Mouse (Mus musculus): Measurements from ENCODE around the gene Cyba. TPM values are rescaled to one million over a fixed set of nuclear protein-coding genes. Genes with fewer than 3 reads are reported as not detected.
A peak's percentile ranks its signal among the peaks of the same experiment; 100 is the strongest.

Gene Cyba
- 307 and 314 TPM in 2 replicates for polyA plus RNA-seq (2015; fragmentation: Nextera tagmentation; extraction: Ambion mirVana)

DNA sequence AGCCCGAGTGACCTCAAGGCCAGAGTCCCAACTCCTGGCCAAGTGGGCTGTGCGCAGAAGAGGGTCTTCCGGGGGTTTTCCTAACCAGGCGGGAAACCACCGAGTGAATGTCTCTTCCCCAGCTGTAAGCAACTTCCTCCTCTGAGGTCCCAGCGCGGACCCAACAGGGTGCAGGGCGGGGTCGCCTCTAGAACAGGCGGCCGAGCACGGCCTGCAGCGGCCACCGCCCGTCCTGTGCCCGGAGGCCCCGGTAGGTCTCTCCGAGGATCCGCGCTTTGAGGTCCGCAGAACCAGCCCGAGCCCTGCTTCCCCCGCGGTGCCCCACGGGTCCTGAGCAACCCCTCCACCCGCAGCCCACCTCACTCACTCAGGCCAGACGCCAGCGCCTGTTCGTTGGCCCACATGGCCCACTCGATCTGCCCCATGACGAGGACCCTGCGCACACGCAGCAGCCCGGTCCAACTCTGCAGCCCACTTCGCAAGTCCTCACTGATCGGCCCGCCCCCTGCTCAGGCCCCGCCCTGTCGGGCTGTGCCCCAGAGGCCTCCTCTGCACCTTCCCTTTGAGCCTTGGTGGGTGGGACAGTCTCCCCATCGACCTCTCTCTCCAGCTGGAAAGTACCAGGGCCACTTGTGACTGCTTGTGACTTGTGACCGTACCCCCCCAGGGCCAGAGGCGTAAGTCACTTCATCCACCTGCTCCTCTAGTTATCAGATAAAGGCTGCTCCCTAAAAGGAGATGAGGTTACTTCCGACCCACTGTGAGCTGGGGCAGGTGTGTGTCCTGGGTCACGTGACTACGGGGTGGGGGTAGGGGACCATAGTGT is at the start of gene Cyba:
TSS of gene Cyba (minus strand) at position 488 of the 826 bp plus-strand sequence.
- H3K4me3 ChIP-seq (replicated peaks): peak within 1 kb of the TSS; percentile 64
- H3K4me1 ChIP-seq (replicated peaks): peaks cover 24% of the 10 kb centered on the region
- H3K27ac ChIP-seq: peak within 1 kb of the TSS; percentile 90
- peak within 1 kb of the TSS; percentile 83 for H3K9ac ChIP-seq
- peak; percentile 94 for ATAC-seq
- 3% methylated on average over 45 of the region's 45 CpGs for WGBS
- H3K4me2 ChIP-seq (replicated peaks): peak within 1 kb of the TSS; percentile 91
- no peaks in the 10 kb centered on the region for H3K9me3 ChIP-seq
- peaks cover 30% of the 10 kb centered on the region for H3K36me3 ChIP-seq
- H3K27me3 ChIP-seq (replicated peaks): no peaks in the 10 kb centered on the region

DNA sequence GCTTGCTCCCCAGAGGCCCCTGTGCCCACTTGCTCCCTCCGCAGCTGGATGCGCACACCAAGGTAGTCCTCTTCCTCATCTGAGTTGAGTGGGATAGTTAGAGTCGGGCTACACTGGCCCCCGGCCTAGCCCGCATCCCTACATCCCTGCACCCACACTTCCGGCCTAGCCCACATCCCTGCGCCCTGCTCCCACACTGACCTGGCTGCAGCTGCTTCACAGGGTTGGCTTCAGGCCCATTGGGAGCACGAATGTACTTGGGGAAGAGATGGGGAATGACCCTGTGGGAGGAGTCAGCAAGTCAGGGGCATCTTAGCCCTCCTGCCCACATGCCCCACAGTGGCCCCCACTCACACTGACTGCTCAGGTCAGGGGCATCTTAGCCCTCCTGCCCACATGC is 49.7 kb upstream of the Cyba start:
- H3K4me1 ChIP-seq (replicated peaks): no peaks in the 10 kb centered on the region; the same call in 1 of the 2 replicates
- H3K27ac ChIP-seq: no peak overlapping the region
- WGBS: 91% methylated on average over 8 of the region's 8 CpGs
- H3K9me3 ChIP-seq: no peaks in the 10 kb centered on the region
- no peak overlapping the region for H3K9ac ChIP-seq
- H3K36me3 ChIP-seq: peaks cover 77% of the 10 kb centered on the region
- H3K4me3 ChIP-seq (replicated peaks): no peak overlapping the region
- no peak for ATAC-seq
- no peak overlapping the region for H3K4me2 ChIP-seq (replicated peaks)
- H3K27me3 ChIP-seq (replicated peaks): no peaks in the 10 kb centered on the region

DNA sequence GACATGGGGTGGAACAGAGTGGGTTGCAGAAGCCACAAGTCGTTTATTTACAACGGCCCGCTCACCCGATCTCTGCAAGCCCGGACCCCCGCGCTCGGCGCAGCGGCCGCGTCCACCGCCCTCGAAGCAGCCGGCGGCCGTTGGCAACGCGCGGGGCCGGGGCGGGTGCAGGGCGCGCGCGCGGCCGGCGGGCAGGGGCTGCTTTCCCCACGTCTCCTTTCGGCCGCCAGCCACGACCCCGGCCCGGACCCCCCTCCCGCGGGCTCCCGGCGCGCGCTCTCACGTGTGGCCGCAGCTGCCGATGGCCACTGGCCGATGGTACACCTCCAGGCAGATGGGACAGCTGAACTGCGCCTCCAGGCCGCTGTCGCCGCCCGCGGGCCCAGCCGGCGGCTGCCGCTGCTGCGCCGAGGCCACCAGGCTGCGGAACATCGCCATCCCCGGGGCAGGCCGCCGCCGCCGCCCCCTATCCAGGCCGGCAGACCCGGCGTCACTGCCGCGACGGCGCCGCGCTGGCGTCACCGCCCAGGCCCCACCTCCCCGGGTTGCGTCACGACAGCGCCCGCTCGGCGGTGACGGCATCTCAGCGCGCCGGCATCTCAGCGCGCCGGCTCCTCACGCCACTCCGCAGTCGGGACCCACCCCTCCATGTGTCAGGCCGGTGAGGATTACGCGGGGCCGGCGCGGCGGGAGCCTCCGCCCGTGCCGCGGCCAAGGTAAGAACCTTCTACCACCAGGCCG is 43.0 kb upstream of the Cyba start, which contains the start of the genes Rnf166 and Ctu2:
TSS of gene Rnf166 (minus strand) at position 485 of the 741 bp plus-strand sequence.
TSS of gene Ctu2 (plus strand) at position 564 of the 741 bp plus-strand sequence.
- Histone ChIP-seq H3K4me1 (replicated peaks) (peaks cover 12% of the 10 kb centered on the region), H3K4me2 (replicated peaks) (peak within 1 kb of the TSS; percentile 88), H3K27me3 (replicated peaks) (no peaks in the 10 kb centered on the region), H3K4me3 (replicated peaks) (peak within 1 kb of the TSS; percentile 100), H3K27ac (peak within 1 kb of the TSS; percentile 77), H3K9ac (peak within 1 kb of the TSS; percentile 96), H3K36me3 (peaks cover 13% of the 10 kb centered on the region), H3K9me3 (no peaks in the 10 kb centered on the region)
- ATAC-seq: peak; percentile 97
- under 1% methylated on average over 97 of the region's 103 CpGs for WGBS

DNA sequence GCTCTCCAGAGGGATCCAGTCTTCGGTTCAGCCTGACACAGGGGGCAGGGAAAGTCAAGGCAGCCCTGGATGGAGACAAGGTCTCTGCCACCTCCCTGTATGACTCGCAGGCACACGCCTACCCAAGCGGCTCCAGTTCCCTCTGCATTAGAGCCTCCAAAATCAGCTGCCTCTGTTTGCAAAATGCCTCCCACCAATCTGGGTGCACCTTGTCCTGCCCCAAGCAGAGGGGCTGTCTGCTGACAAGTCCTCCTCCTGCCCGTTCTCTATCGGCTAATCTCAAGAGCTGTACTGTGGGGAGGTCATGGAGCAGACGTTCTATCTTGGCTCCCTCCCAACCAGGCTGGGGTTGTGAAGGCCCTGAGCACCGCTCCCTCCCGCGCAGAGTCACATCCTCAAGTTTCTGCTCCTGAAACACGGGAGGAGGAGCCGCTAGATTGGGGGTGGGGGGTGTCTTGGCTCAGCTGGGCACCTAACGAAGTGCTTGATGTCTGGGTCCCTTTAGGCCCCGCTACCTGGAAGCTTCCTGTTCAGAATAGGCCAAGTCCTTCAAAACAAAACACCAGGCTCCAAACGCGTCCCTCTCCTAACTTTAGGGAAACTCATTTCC is 42.3 kb upstream of the Cyba start:
- Histone ChIP-seq H3K27ac (no peak overlapping the region; the same call in 1 of the 2 replicates), H3K9ac (peak overlapping the region; percentile 96), H3K4me2 (replicated peaks) (peak overlapping the region; percentile 88), H3K9me3 (no peaks in the 10 kb centered on the region), H3K4me3 (replicated peaks) (peak overlapping the region; percentile 100), H3K36me3 (peaks cover 11% of the 10 kb centered on the region; the same call in 1 of the 2 replicates), H3K27me3 (replicated peaks) (no peaks in the 10 kb centered on the region), H3K4me1 (replicated peaks) (peaks cover 12% of the 10 kb centered on the region)
- 0 out of 2 replicates have a peak, but pooled peaks have one; percentile 18 for ATAC-seq
- WGBS: 7% methylated on average over 16 of the region's 16 CpGs

DNA sequence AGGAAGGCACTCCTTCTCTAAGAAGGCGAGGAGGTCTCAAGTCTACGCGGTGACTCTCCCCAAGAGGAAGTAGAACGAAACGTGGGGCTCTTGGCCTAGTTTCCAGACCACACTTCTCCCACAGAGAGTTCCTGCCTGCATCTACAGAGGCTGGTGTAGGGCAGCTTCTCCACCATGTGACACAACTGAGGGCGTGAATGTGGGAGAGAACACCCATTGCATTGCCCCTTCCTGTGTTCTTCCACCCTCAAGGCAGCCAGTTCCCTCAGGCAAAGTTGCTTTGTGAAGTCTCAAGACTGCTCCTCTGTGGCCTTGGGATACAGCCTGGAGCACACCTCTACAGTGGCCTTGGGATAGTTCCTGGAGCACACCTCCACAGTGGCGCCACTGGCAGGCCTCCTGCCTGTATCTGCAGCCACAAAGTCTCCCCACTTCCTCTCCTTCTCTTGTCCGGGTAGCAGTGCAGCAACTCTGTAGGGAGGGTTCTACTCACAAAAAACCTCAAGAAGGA is 41.2 kb upstream of the Cyba start:
- Histone ChIP-seq H3K9me3 (no peaks in the 10 kb centered on the region), H3K27me3 (replicated peaks) (no peaks in the 10 kb centered on the region), H3K9ac (no peak overlapping the region), H3K36me3 (0 out of 2 replicates have a peak, but pooled peaks cover 3% of the 10 kb centered on the region), H3K4me1 (replicated peaks) (peaks cover 12% of the 10 kb centered on the region), H3K27ac (no peak overlapping the region), H3K4me2 (replicated peaks) (no peak overlapping the region), H3K4me3 (replicated peaks) (no peak overlapping the region)
- ATAC-seq: no peak
- WGBS: 84% methylated on average over 8 of the region's 8 CpGs

DNA sequence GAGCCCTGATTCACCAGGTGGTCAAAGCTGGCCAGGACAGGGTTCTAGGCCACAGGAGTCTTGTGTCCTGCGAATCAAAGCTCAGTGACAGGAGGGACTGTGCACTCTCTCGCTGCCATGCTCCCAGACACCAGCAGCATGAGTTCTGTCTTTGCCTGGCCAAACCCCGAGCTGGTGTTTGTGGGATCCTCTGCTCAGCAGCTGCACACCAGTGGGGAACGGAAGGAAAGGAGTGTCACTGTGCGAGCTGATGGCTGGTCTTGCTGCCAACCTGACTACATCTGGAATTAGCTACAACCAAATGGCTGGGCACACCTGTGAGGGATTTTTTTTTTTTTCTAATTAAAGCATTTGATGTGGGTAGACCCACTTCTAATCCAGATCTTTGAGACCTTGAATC is 38.0 kb upstream of the Cyba start:
- H3K9ac ChIP-seq: no peak overlapping the region
- H3K4me2 ChIP-seq (replicated peaks): no peak overlapping the region
- peaks cover 5% of the 10 kb centered on the region for H3K4me1 ChIP-seq (replicated peaks)
- 77% methylated on average over 5 of the region's 5 CpGs for WGBS
- H3K4me3 ChIP-seq (replicated peaks): no peak overlapping the region
- H3K27me3 ChIP-seq (replicated peaks): no peaks in the 10 kb centered on the region
- H3K9me3 ChIP-seq: no peaks in the 10 kb centered on the region
- no peak overlapping the region for H3K27ac ChIP-seq
- no peak for ATAC-seq
- H3K36me3 ChIP-seq: peaks cover 14% of the 10 kb centered on the region

DNA sequence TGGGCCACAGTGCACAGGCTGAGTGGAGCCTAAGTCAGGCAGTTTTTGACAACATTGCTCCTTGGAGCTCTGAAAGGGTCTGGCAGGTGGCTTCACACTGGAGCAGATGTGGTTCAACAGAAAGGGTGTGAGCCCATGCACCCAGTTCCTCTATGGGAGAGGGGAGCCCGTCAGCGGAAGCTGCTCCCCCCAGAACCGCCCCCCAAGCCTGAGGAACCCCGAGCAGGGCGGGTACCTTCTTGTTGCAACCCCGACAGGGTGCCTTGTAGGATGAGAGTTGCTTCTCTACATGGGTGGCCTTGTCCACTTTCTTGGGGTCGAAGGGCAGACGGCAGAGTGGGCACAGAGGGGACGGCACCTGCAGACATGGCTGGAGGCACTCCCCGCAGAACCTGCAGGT is 37.2 kb upstream of the Cyba start:
- no peak for ATAC-seq
- peaks cover 15% of the 10 kb centered on the region for H3K36me3 ChIP-seq

DNA sequence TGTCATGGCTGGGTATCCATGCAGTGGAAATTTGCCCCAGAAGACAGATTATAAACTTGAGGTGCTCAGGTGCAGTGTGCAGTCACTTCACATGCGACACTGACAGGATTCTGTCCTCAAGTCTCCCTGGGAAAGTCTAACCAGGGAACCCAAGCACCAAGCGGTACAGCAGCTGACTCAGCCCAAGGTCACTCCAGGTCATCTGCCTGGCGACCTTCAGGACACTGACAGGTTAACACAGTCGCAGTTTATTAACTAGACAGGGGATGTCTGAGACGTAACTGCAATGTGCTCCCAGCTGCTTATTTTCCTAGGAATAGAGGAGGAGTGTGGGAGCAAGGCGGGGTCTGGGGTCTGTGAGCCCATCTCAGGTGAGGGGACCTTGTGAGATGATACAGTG is 36.7 kb upstream of the Cyba start:
- Histone ChIP-seq H3K27me3 (replicated peaks) (no peaks in the 10 kb centered on the region), H3K4me1 (replicated peaks) (no peaks in the 10 kb centered on the region; the same call in none of the 2 replicates), H3K4me3 (replicated peaks) (no peak overlapping the region), H3K4me2 (replicated peaks) (no peak overlapping the region), H3K36me3 (peaks cover 15% of the 10 kb centered on the region), H3K9ac (no peak overlapping the region), H3K27ac (no peak overlapping the region), H3K9me3 (no peaks in the 10 kb centered on the region)
- ATAC-seq: no peak
- WGBS: 73% methylated on average over 6 of the region's 6 CpGs

More for the DNA sequence above, 37.2 kb upstream of the Cyba start:
- no peak overlapping the region for H3K4me2 ChIP-seq (replicated peaks)
- H3K27ac ChIP-seq: no peak overlapping the region
- H3K9me3 ChIP-seq: no peaks in the 10 kb centered on the region
- H3K4me1 ChIP-seq (replicated peaks): peaks cover 3% of the 10 kb centered on the region
- no peaks in the 10 kb centered on the region for H3K27me3 ChIP-seq (replicated peaks)
- WGBS: 81% methylated on average over 10 of the region's 10 CpGs
- H3K4me3 ChIP-seq (replicated peaks): no peak overlapping the region
- no peak overlapping the region for H3K9ac ChIP-seq

DNA sequence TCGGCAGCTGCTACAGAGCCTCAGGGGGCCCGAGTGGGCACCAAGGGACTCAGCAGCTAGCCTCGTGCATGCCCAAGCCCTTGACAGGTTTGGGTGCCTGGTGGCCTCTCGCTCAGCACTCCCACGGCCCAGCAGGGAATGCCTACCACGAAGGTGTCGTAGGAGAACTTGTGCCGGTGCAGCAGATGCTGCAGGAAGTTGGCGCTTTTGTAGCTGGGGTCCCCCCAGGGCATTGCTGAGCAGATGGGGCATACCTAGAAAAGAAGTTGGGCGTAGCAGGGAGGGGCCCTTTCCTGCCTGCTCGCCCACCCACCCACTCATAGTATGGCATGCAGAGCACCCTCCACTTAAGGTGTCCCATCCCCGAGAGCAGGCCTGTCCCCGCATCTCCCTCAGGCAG is 35.1 kb upstream of the Cyba start:
- H3K36me3 ChIP-seq: peaks cover 15% of the 10 kb centered on the region

DNA sequence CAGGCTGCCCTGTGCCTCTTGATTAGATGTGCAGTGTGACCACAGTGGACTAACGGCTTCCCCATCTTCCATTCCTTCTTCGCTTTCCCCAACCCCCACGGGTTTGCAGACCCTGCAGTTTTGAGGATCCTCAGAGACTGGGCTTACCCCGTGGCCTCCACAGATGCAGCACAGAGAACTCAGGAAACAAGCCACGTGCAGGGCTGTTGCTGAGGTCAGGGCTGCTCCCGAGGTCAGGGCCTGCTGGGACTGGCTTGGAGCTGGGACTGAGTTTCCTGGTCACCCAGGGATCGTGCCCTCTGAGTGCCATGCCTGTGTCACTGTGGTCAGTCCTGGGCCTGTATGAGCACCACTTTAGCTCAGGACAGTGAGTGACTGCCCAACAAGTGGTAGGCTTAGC is 32.3 kb upstream of the Cyba start:
- H3K27ac ChIP-seq: no peak overlapping the region
- H3K4me1 ChIP-seq (replicated peaks): peaks cover 20% of the 10 kb centered on the region
- WGBS: 79% methylated on average over 7 of the region's 7 CpGs
- no peak overlapping the region for H3K4me3 ChIP-seq (replicated peaks)
- ATAC-seq: no peak
- peaks cover 15% of the 10 kb centered on the region for H3K36me3 ChIP-seq
- H3K9me3 ChIP-seq: no peaks in the 10 kb centered on the region
- H3K9ac ChIP-seq: no peak overlapping the region
- no peak overlapping the region for H3K4me2 ChIP-seq (replicated peaks)
- peaks cover 19% of the 10 kb centered on the region for H3K27me3 ChIP-seq (replicated peaks)

More for the DNA sequence above, 35.1 kb upstream of the Cyba start:
- H3K27me3 ChIP-seq (replicated peaks): peaks cover under 1% of the 10 kb centered on the region; the same call in 1 of the 2 replicates
- no peak overlapping the region for H3K27ac ChIP-seq
- no peak overlapping the region for H3K4me3 ChIP-seq (replicated peaks)
- no peaks in the 10 kb centered on the region for H3K9me3 ChIP-seq
- H3K4me1 ChIP-seq (replicated peaks): no peaks in the 10 kb centered on the region
- H3K9ac ChIP-seq: no peak overlapping the region
- no peak overlapping the region for H3K4me2 ChIP-seq (replicated peaks)
- no peak for ATAC-seq
- WGBS: 89% methylated on average over 13 of the region's 13 CpGs

DNA sequence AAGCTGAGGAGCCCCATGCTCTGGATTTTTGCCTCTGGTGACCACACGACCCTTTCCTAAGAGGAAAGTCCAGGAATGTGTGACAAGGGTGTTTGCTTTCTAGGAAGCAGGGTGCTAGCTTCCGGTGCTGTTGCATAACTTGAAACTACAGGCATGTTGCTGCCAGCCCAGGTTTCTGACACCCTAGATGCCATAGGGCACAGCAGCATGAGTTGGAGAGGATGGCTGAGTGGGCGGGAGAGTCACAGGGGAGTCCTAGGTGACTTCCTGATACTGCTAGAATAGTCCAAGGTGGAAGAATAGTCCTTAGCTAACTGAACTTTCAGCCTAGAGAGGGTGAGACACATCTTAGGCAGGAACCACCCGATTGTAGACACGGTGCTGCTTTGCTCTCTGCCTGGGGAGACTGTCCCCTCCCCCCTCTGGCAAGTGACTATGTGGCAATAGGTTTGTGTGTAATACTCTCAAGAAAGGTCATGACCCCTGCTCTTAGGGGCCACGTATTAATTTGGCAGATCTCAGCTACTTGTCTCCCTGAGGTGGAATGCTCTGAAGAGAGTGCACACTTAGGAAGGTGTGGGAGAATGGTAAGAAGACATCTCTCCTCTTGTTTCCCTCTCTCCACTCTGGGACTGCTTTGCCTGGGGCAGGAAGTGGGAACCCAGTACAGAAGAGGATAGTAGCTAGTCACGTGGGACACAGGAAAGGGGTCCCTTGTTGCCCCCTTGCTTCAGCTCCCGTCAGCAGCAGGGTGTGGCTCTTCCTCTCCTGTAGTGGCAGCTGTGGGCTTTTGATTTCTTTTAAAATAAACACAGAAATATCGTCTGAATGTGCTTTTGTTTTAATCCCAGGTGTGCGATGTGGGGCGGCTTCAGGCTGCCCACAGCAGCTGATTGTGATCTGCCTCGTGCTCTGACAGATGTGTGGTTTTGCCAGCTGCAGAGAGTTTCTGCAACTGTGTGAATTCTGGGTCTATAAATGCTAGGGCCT is 31.2 kb upstream of the Cyba start:
- no peak overlapping the region for H3K4me3 ChIP-seq (replicated peaks)
- no peaks in the 10 kb centered on the region for H3K9me3 ChIP-seq
- no peak for ATAC-seq
- H3K4me2 ChIP-seq (replicated peaks): no peak overlapping the region
- H3K27me3 ChIP-seq (replicated peaks): peaks cover 26% of the 10 kb centered on the region
- 44% methylated on average over 12 of the region's 12 CpGs for WGBS
- H3K4me1 ChIP-seq (replicated peaks): peaks cover 22% of the 10 kb centered on the region
- H3K36me3 ChIP-seq: peaks cover 15% of the 10 kb centered on the region
- no peak overlapping the region for H3K27ac ChIP-seq
- H3K9ac ChIP-seq: no peak overlapping the region
